Mouse (Mus musculus): ENCODE results near the gene Gm28053.

DNA sequence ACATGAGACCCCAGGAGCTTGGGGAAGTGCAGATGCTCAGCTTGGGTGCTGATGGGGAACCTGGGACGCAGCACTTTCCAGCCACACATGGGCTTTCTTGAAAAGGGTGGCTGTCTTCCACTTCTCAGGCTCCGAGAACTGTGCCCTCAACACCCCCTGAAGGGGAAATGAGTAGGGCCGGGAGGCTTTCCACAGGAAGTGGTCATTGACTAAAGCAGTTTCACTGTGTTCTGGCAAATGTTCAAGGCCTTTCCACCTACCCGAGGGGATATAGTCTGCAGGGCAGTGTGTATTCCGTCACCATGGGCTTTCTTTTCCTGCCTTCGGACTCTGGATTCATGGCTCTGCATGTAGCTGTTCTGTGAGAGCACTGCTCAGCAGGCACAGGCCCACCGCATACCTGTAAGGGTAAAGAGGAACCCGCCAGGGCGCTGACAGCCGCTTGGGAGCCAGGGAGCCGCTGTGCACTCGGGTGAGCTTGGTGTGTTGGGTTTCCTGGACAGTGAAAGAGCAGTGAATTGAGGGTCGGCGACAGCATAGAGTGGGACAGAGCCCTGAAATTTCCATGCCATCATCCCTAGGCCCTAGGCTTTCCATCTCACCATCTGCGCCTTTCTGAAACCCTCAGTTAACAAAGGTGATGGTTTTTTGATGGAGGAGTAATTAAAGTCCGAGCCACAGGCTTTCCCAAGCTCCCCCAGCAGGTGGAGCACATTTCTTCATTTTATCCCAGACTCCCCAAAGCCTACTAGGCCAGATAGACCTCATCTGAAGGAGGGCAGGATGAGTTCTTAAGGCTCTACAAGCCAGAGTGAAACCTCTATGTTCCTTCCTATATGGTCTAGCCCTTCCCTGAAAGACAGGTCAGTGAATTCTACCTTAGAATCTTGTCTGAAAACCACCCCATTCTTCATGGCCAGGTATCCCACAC, 27.8 kb downstream of the Gm28053 start, which contains the start of gene Gimap5:
- TF ChIP-seq CTCF (conservative IDR thresholded peaks at IDR 0.05; ENCODE audit: insufficient read depth, insufficient read length, low read depth, low read length) = peak; percentile 72
- TF ChIP-seq POLR2A (IDR thresholded peaks at IDR 0.05; ENCODE audit: low read depth, low read length) = peak; percentile 34
